Mouse (Mus musculus): Measurements from ENCODE around the gene Cep164.
"Not testable (repeated sequence)": the region's sequence is repeated elsewhere in the genome, so short reads cannot be mapped to it uniquely, and the experiment has no call there.

The Cep164 gene

GRCm38 (mm10) chr9:45791456-45792142, 36.9 kb downstream of the Cep164 start:
- Histone ChIP-seq H3K27me3 (ENCODE audit: insufficient read depth, low read length) (no peaks in the 10 kb centered on the region), H3K4me1 (replicated peaks; ENCODE audit: low read depth, low read length) (peaks cover 11% of the 10 kb centered on the region), H3K4me3 (replicated peaks; ENCODE audit: low read length) (no peak overlapping the region), H3K9me3 (ENCODE audit: low read length) (no peaks in the 10 kb centered on the region), H3K36me3 (ENCODE audit: insufficient read depth, low read length) (peaks cover 38% of the 10 kb centered on the region)
- TF ChIP-seq NANOG (IDR thresholded peaks at IDR 0.05; ENCODE audit: borderline replicate concordance, low read length) (no peak), POU5F1 (IDR thresholded peaks at IDR 0.05; ENCODE audit: borderline replicate concordance, low read length) (no peak), CTCF (conservative IDR thresholded peaks at IDR 0.05; ENCODE audit: low read length) (no peak)

- no peak overlapping the region for H3K4me3 ChIP-seq (replicated peaks; ENCODE audit: low read length)
- H3K36me3 ChIP-seq (ENCODE audit: insufficient read depth, low read length): peaks cover 29% of the 10 kb centered on the region
- no peaks in the 10 kb centered on the region for H3K27me3 ChIP-seq (ENCODE audit: insufficient read depth, low read length)
- no peak for TF ChIP-seq NANOG (IDR thresholded peaks at IDR 0.05; ENCODE audit: borderline replicate concordance, low read length)
- no peaks in the 10 kb centered on the region for H3K9me3 ChIP-seq (ENCODE audit: low read length)
- H3K4me1 ChIP-seq (replicated peaks; ENCODE audit: low read depth, low read length): peaks cover 17% of the 10 kb centered on the region
Observed at GRCm38 (mm10) chr9:45788405-45788804, 40.1 kb downstream of the Cep164 start.

GRCm38 (mm10) chr9:45787547-45787946, 40.9 kb downstream of the Cep164 start:
- H3K9me3 ChIP-seq (ENCODE audit: low read length): no peaks in the 10 kb centered on the region
- no peak for TF ChIP-seq NANOG (IDR thresholded peaks at IDR 0.05; ENCODE audit: borderline replicate concordance, low read length)
- TF ChIP-seq CTCF (conservative IDR thresholded peaks at IDR 0.05; ENCODE audit: low read length): no peak
- TF ChIP-seq POU5F1 (IDR thresholded peaks at IDR 0.05; ENCODE audit: borderline replicate concordance, low read length): no peak
- H3K27me3 ChIP-seq (ENCODE audit: insufficient read depth, low read length): no peaks in the 10 kb centered on the region
- H3K4me3 ChIP-seq (replicated peaks; ENCODE audit: low read length): no peak overlapping the region
- H3K4me1 ChIP-seq (replicated peaks; ENCODE audit: low read depth, low read length): peaks cover 17% of the 10 kb centered on the region
- peaks cover 22% of the 10 kb centered on the region for H3K36me3 ChIP-seq (ENCODE audit: insufficient read depth, low read length)

GRCm38 (mm10) chr9:45787071-45787470, 41.4 kb downstream of the Cep164 start:
- H3K9me3 ChIP-seq (ENCODE audit: low read length): no peaks in the 10 kb centered on the region
- H3K4me1 ChIP-seq (replicated peaks; ENCODE audit: low read depth, low read length): peaks cover 17% of the 10 kb centered on the region
- H3K27me3 ChIP-seq (ENCODE audit: insufficient read depth, low read length): no peaks in the 10 kb centered on the region
- peaks cover 18% of the 10 kb centered on the region for H3K36me3 ChIP-seq (ENCODE audit: insufficient read depth, low read length)
- TF ChIP-seq NANOG (IDR thresholded peaks at IDR 0.05; ENCODE audit: borderline replicate concordance, low read length): no peak
- no peak for TF ChIP-seq CTCF (conservative IDR thresholded peaks at IDR 0.05; ENCODE audit: low read length)
- TF ChIP-seq POU5F1 (IDR thresholded peaks at IDR 0.05; ENCODE audit: borderline replicate concordance, low read length): no peak
- H3K4me3 ChIP-seq (replicated peaks; ENCODE audit: low read length): no peak overlapping the region

GRCm38 (mm10) chr9:45783249-45784069, 45.0 kb downstream of the Cep164 start:
- no peaks in the 10 kb centered on the region for H3K27me3 ChIP-seq (ENCODE audit: insufficient read depth, low read length)
- H3K4me1 ChIP-seq (replicated peaks; ENCODE audit: low read depth, low read length): peaks cover 19% of the 10 kb centered on the region
- H3K4me3 ChIP-seq (replicated peaks; ENCODE audit: low read length): no peak overlapping the region
- H3K36me3 ChIP-seq (ENCODE audit: insufficient read depth, low read length): peaks cover 22% of the 10 kb centered on the region
- no peaks in the 10 kb centered on the region for H3K9me3 ChIP-seq (ENCODE audit: low read length)
- TF ChIP-seq POU5F1 (IDR thresholded peaks at IDR 0.05; ENCODE audit: borderline replicate concordance, low read length): no peak
- no peak for TF ChIP-seq CTCF (conservative IDR thresholded peaks at IDR 0.05; ENCODE audit: low read length)

- H3K36me3 ChIP-seq (ENCODE audit: insufficient read depth, low read length): peaks cover 43% of the 10 kb centered on the region
- no peak overlapping the region for H3K4me3 ChIP-seq (replicated peaks; ENCODE audit: low read length)
- H3K27me3 ChIP-seq (ENCODE audit: insufficient read depth, low read length): no peaks in the 10 kb centered on the region
- no peak for TF ChIP-seq CTCF (conservative IDR thresholded peaks at IDR 0.05; ENCODE audit: low read length)
- TF ChIP-seq NANOG (IDR thresholded peaks at IDR 0.05; ENCODE audit: borderline replicate concordance, low read length): no peak
- no peak for TF ChIP-seq POU5F1 (IDR thresholded peaks at IDR 0.05; ENCODE audit: borderline replicate concordance, low read length)
- H3K4me1 ChIP-seq (replicated peaks; ENCODE audit: low read depth, low read length): peaks cover 34% of the 10 kb centered on the region
- no peaks in the 10 kb centered on the region for H3K9me3 ChIP-seq (ENCODE audit: low read length)
Observed at GRCm38 (mm10) chr9:45779201-45779600, 49.3 kb downstream of the Cep164 start.

- not testable (repeated sequence) for H3K4me3 ChIP-seq (replicated peaks; ENCODE audit: low read length); H3K27me3 ChIP-seq (ENCODE audit: insufficient read depth, low read length); H3K9me3 ChIP-seq (ENCODE audit: low read length)
- H3K36me3 ChIP-seq (ENCODE audit: insufficient read depth, low read length): peaks cover 65% of the 10 kb centered on the region
- H3K4me1 ChIP-seq (replicated peaks; ENCODE audit: low read depth, low read length): peaks cover 34% of the 10 kb centered on the region
Observed at GRCm38 (mm10) chr9:45776176-45776575, 52.3 kb downstream of the Cep164 start.

- no peaks in the 10 kb centered on the region for H3K27me3 ChIP-seq (ENCODE audit: insufficient read depth, low read length)
- TF ChIP-seq POU5F1 (IDR thresholded peaks at IDR 0.05; ENCODE audit: borderline replicate concordance, low read length): no peak
- 0 out of 2 replicates have a peak, but pooled peaks have one; percentile 3 for TF ChIP-seq CTCF (conservative IDR thresholded peaks at IDR 0.05; ENCODE audit: low read length)
- peaks cover 66% of the 10 kb centered on the region for H3K36me3 ChIP-seq (ENCODE audit: insufficient read depth, low read length)
- H3K4me1 ChIP-seq (replicated peaks; ENCODE audit: low read depth, low read length): peaks cover 31% of the 10 kb centered on the region
- H3K4me3 ChIP-seq (replicated peaks; ENCODE audit: low read length): no peak overlapping the region
- no peaks in the 10 kb centered on the region for H3K9me3 ChIP-seq (ENCODE audit: low read length)
Observed at GRCm38 (mm10) chr9:45774088-45774487, 54.4 kb downstream of the Cep164 start.

- Histone ChIP-seq H3K4me3 (replicated peaks; ENCODE audit: low read length) (no peak overlapping the region), H3K4me1 (replicated peaks; ENCODE audit: low read depth, low read length) (peaks cover 25% of the 10 kb centered on the region), H3K36me3 (ENCODE audit: insufficient read depth, low read length) (peaks cover 35% of the 10 kb centered on the region), H3K27me3 (ENCODE audit: insufficient read depth, low read length) (no peaks in the 10 kb centered on the region), H3K9me3 (ENCODE audit: low read length) (no peaks in the 10 kb centered on the region)
- TF ChIP-seq NANOG (IDR thresholded peaks at IDR 0.05; ENCODE audit: borderline replicate concordance, low read length) (no peak), CTCF (conservative IDR thresholded peaks at IDR 0.05; ENCODE audit: low read length) (no peak), POU5F1 (IDR thresholded peaks at IDR 0.05; ENCODE audit: borderline replicate concordance, low read length) (no peak)
Observed at GRCm38 (mm10) chr9:45769596-45769995, 58.9 kb downstream of the Cep164 start.
